In genomic region chr19:38757161-38757560, GRCm38 (mm10) we compare ENCODE assay signal across 22 mouse cellular contexts.
A peak's percentile ranks its signal among the peaks of the same experiment; 100 is the strongest.
DNase-seq lines count a peak whose midpoint lies in the region; ATAC-seq and TF ChIP-seq lines count a peak whose summit lies in the region.
"Had no signal": no experiment of that assay in that cellular context is flagged by ENCODE, and none has a peak within 500 bp of the region (broad histone marks: within the 10 kb centered on the region; RNA-seq: fewer than 3 reads in every experiment).

No protein-coding gene starts in this region.

- intact Hi-C loops in heart, adult 2 months (cut with DNase I) = no loop called here

- peaks cover 6% of the 10 kb centered on the region; the same call in 1 of the 2 replicates for H3K36me3 ChIP-seq in heart, postnatal 0 days (replicated peaks; ENCODE audit: control insufficient read depth, insufficient read depth, low read length)
- no peaks in the 10 kb centered on the region for H3K36me3 ChIP-seq in heart, adult 2 months (ENCODE audit: control insufficient read depth, insufficient read depth, low read length)
- no peaks in the 10 kb centered on the region for H3K36me3 ChIP-seq in testis, adult 2 months (ENCODE audit: control insufficient read depth, insufficient read depth, low read length)
- H3K36me3 ChIP-seq: embryonic facial prominence, embryonic 10.5 days; embryonic facial prominence, embryonic 12.5 days; forebrain, embryonic 15.5 days had no signal

- H3K9ac ChIP-seq in heart, postnatal 0 days (replicated peaks; ENCODE audit: low read depth, low read length) = no peak overlapping the region
- no peak overlapping the region for H3K9ac ChIP-seq in heart, adult 2 months (ENCODE audit: low read depth, low read length)
- H3K9ac ChIP-seq: embryonic facial prominence, embryonic 12.5 days; forebrain, embryonic 13.5 days; forebrain, embryonic 15.5 days; forebrain, postnatal 0 days had no signal

- no peaks in the 10 kb centered on the region for H3K79me2 ChIP-seq in heart, adult 2 months (replicated peaks; ENCODE audit: control insufficient read depth, insufficient read depth, low read length)

- no peak for ATAC-seq in heart, postnatal 0 days (ENCODE audit: insufficient read depth, low read depth)
- ATAC-seq in monocyte, adult 5-6 weeks (replicated peaks; ENCODE audit: insufficient number of reproducible peaks, low FRiP score, low TSS enrichment, poor library complexity, severe bottlenecking) = no peak
- ATAC-seq: activated CD4-positive, CD25-positive, alpha-beta regulatory T cell, adult 4 months; forebrain, embryonic 13.5 days; forebrain, embryonic 15.5 days; forebrain, postnatal 0 days; Patski had no signal

- peak; percentile 33 for DNase-seq in heart, postnatal 0 days (ENCODE audit: low spot score)
- no peak for DNase-seq in heart, adult 2 months
- DNase-seq in testis, postnatal 14 days (ENCODE audit: low spot score) = no peak
- DNase-seq in 3T3-L1 (ENCODE audit: low read depth, low spot score) = peak; percentile 85
- DNase-seq in kidney, postnatal 14 days = no peak
- DNase-seq: adrenal gland, adult 8-10 months; adrenal gland, postnatal 14 days; adrenal gland, postnatal 36 days; cerebellum, adult 11-12 months; cerebellum, adult 2 months; cerebellum, adult 9-10 months; cerebellum, postnatal 10 days; cerebellum, postnatal 25 days; forebrain, postnatal 0 days had no signal

- no peaks in the 10 kb centered on the region for H3K9me3 ChIP-seq in heart, postnatal 0 days (replicated peaks; ENCODE audit: control insufficient read depth, low read length)
- H3K9me3 ChIP-seq: embryonic facial prominence, embryonic 10.5 days; embryonic facial prominence, embryonic 12.5 days; forebrain, embryonic 13.5 days; forebrain, embryonic 15.5 days had no signal

- no peak overlapping the region for H3K4me3 ChIP-seq in heart, postnatal 0 days (ENCODE audit: low read depth, low read length)
- no peak overlapping the region for H3K4me3 ChIP-seq in heart, adult 2 months
- peak overlapping the region; percentile 49; the same call in 1 of the 2 replicates for H3K4me3 ChIP-seq in testis, adult 2 months (ENCODE audit: control insufficient read depth, low read depth, low read length)
- H3K4me3 ChIP-seq: embryonic facial prominence, embryonic 10.5 days; embryonic facial prominence, embryonic 12.5 days; forebrain, embryonic 13.5 days; forebrain, embryonic 15.5 days had no signal

- H3K4me2 ChIP-seq in heart, postnatal 0 days (ENCODE audit: low read depth, low read length) = no peak overlapping the region
- H3K4me2 ChIP-seq: embryonic facial prominence, embryonic 12.5 days; forebrain, embryonic 13.5 days; forebrain, embryonic 15.5 days had no signal

- H3K4me1 ChIP-seq in heart, postnatal 0 days (ENCODE audit: control insufficient read depth, insufficient read depth) = no peaks in the 10 kb centered on the region
- H3K4me1 ChIP-seq in heart, adult 2 months (ENCODE audit: control insufficient read depth, insufficient read depth, low read length) = peaks cover 5% of the 10 kb centered on the region
- H3K4me1 ChIP-seq in testis, adult 2 months (ENCODE audit: control insufficient read depth, insufficient read depth, low read length) = no peaks in the 10 kb centered on the region; the same call in 1 of the 2 replicates
- H3K4me1 ChIP-seq: embryonic facial prominence, embryonic 10.5 days; forebrain, embryonic 13.5 days; forebrain, embryonic 15.5 days had no signal

- no peak overlapping the region for H3K27ac ChIP-seq in heart, postnatal 0 days (ENCODE audit: low read depth)
- no peak overlapping the region for H3K27ac ChIP-seq in heart, adult 2 months
- H3K27ac ChIP-seq in testis, adult 2 months (ENCODE audit: control insufficient read depth, insufficient read depth, low read depth, low read length) = no peak overlapping the region
- H3K27ac ChIP-seq: embryonic facial prominence, embryonic 10.5 days; embryonic facial prominence, embryonic 12.5 days; forebrain, embryonic 13.5 days; forebrain, embryonic 15.5 days had no signal

- no peak for TF ChIP-seq EP300 in heart, postnatal 0 days (IDR thresholded peaks at IDR 0.05; ENCODE audit: low read depth)
- TF ChIP-seq EP300 in heart, adult 2 months (IDR thresholded peaks at IDR 0.05; ENCODE audit: insufficient read depth, low read depth, low read length) = no peak

- TF ChIP-seq POLR2A in heart, adult 2 months (IDR thresholded peaks at IDR 0.05; ENCODE audit: insufficient read depth, low read depth, low read length) = no peak
- no peak for TF ChIP-seq POLR2A in testis, adult 2 months (IDR thresholded peaks at IDR 0.05; ENCODE audit: control insufficient read depth, low read depth, low read length)

- WGBS in heart, postnatal 0 days = 61% methylated on average over 3 of the region's 3 CpGs
- 64% methylated on average over 3 of the region's 3 CpGs for WGBS in heart, adult 2 months

- no peaks in the 10 kb centered on the region for H3K27me3 ChIP-seq in heart, postnatal 0 days (ENCODE audit: control insufficient read depth, insufficient read depth, low read length)
- H3K27me3 ChIP-seq in heart, adult 2 months (ENCODE audit: control insufficient read depth, insufficient read depth, low read length) = no peaks in the 10 kb centered on the region
- no peaks in the 10 kb centered on the region for H3K27me3 ChIP-seq in testis, adult 2 months (ENCODE audit: control insufficient read depth, insufficient read depth, low read length)
- H3K27me3 ChIP-seq: embryonic facial prominence, embryonic 12.5 days; forebrain, embryonic 13.5 days; forebrain, embryonic 15.5 days; Patski had no signal

- no peak for TF ChIP-seq CTCF in heart, postnatal 0 days (IDR thresholded peaks at IDR 0.05; ENCODE audit: low read depth)
- no peak for TF ChIP-seq CTCF in heart, adult 2 months (IDR thresholded peaks at IDR 0.05)
- no peak for TF ChIP-seq CTCF in testis, adult 2 months (IDR thresholded peaks at IDR 0.05; ENCODE audit: control insufficient read depth, insufficient read depth, insufficient replicate concordance, low read depth, low read length)

Comparison
In these comparisons a context has a peak if more than half of its experiments do, and no peak if none do; other contexts are left out.
1. DNase-seq: peak in heart, postnatal 0 days (single experiment) and 3T3-L1 (single experiment); none in heart, adult 2 months (0 of 2), testis, postnatal 14 days (single experiment) and kidney, postnatal 14 days (single experiment).